Mouse (Mus musculus): Measurements from ENCODE around the gene Mill2. TPM values are rescaled to one million over a fixed set of nuclear protein-coding genes. Genes with fewer than 3 reads are reported as not detected.
A peak's percentile ranks its signal among the peaks of the same experiment; 100 is the strongest.

Mill2 gene
- total RNA-seq, 2 experiments from 2014 or later = 3.7 to 5.0 TPM

GRCm38 (mm10) chr7:18873253-18873652 lies 33.5 kb downstream of the Mill2 start:
- DNase-seq = peak; percentile 78

GRCm38 (mm10) chr7:18875372-18875771 lies 35.6 kb downstream of the Mill2 start:
- DNase-seq = no peak

GRCm38 (mm10) chr7:18878691-18879090 lies 38.9 kb downstream of the Mill2 start:
- DNase-seq = no peak

- DNase-seq = peak; percentile 19
These were observed 44.4 kb downstream of the Mill2 start for GRCm38 (mm10) chr7:18883991-18884744.

- no peak for DNase-seq
These were observed 45.1 kb downstream of the Mill2 start for GRCm38 (mm10) chr7:18884745-18885422.

- DNase-seq = no peak
These were observed 47.2 kb downstream of the Mill2 start for GRCm38 (mm10) chr7:18886963-18887362.

- no peak for DNase-seq
These were observed 51.1 kb downstream of the Mill2 start for GRCm38 (mm10) chr7:18890848-18891247.

- peak; percentile 92 for DNase-seq
These were observed 52.3 kb downstream of the Mill2 start for GRCm38 (mm10) chr7:18891872-18892599.

- peak; percentile 16 for DNase-seq
These were observed 53.2 kb downstream of the Mill2 start for GRCm38 (mm10) chr7:18893009-18893408.

GRCm38 (mm10) chr7:18893651-18894430 lies 54.1 kb downstream of the Mill2 start:
- peak; percentile 84 for DNase-seq

GRCm38 (mm10) chr7:18896536-18896935 lies 56.8 kb downstream of the Mill2 start:
- peak; percentile 63 for DNase-seq

- no peak for DNase-seq
These were observed 60.7 kb downstream of the Mill2 start for GRCm38 (mm10) chr7:18900513-18900912.

GRCm38 (mm10) chr7:18902486-18902885 lies 62.7 kb downstream of the Mill2 start:
- DNase-seq = no peak

- DNase-seq = no peak
These were observed 65.2 kb downstream of the Mill2 start for GRCm38 (mm10) chr7:18904971-18905370.

- DNase-seq = no peak
These were observed 70.0 kb downstream of the Mill2 start for GRCm38 (mm10) chr7:18909797-18910196.

GRCm38 (mm10) chr7:18910241-18910831 lies 70.6 kb downstream of the Mill2 start, which contains the start of gene Ccdc61:
Ccdc61 (minus strand) TSS chr7:18910415.
- peak; percentile 97 for DNase-seq

Other genes starting within 250 kb of the Mill2 start
- gene Psg23, start 223.5 kb upstream of the Mill2 start, total RNA-seq (2021) = not detected
- not detected for gene Psg21, start 183.2 kb upstream of the Mill2 start, total RNA-seq (2021)
- gene Psg20, start 153.8 kb upstream of the Mill2 start, total RNA-seq (2021) = not detected
- gene Psg22, start 121.9 kb upstream of the Mill2 start, total RNA-seq (2021) = not detected
- gene Psg19, start 41.4 kb upstream of the Mill2 start, total RNA-seq (2021) = not detected
- not detected for gene Psg17, start 18.4 kb upstream of the Mill2 start, total RNA-seq (2021)
- 1 to 10 TPM; 5.0 to 7.9 TPM for gene Pglyrp1, start 31.4 kb downstream of the Mill2 start, total RNA-seq (2021)
- gene Ccdc61, start 70.4 kb downstream of the Mill2 start, total RNA-seq (2021) = 10 to 100 TPM; 12.5 to 13.9 TPM
- gene Nova2, start 85.9 kb downstream of the Mill2 start, total RNA-seq (2021) = 1 to 10 TPM; 6.1 to 7.4 TPM
- not detected for gene Nanos2, start 147.4 kb downstream of the Mill2 start, total RNA-seq (2021)
- 1 to 10 TPM; 6.4 to 6.8 TPM for gene Mypop, start 151.3 kb downstream of the Mill2 start, total RNA-seq (2021)
- gene Irf2bp1, start 164.1 kb downstream of the Mill2 start, total RNA-seq (2021) = 10 to 100 TPM; 36.9 to 37.2 TPM
- gene Foxa3, start 183.6 kb downstream of the Mill2 start, total RNA-seq (2021) = 10 to 100 TPM in 1 of 2 experiments, 1 to 10 TPM in 1; 4.8 to 14.0 TPM
- gene Sympk, start 184.4 kb downstream of the Mill2 start, total RNA-seq (2021) = 10 to 100 TPM; 78.0 to 89.0 TPM
- gene Rsph6a, start 214.7 kb downstream of the Mill2 start, total RNA-seq (2021) = not detected
- gene Dmwd, start 236.3 kb downstream of the Mill2 start, total RNA-seq (2021) = 10 to 100 TPM; 43.5 to 48.4 TPM
- 10 to 100 TPM; 51.8 to 93.9 TPM for gene Dmpk, start 243.9 kb downstream of the Mill2 start, total RNA-seq (2021)